Mouse (Mus musculus) liver, embryonic 14.5 days (tissue): Measurements from ENCODE around the gene Mapk13.
A peak's percentile ranks its signal among the peaks of the same experiment; 100 is the strongest.

Source experiments
- CTCF ChIP-seq: IDR thresholded peaks from 2 replicates; pipeline ENCODE4 v1.5.1; 2016; ENCODE audit warnings: antibody characterized with exemption, low read depth, control low read depth
- EP300 ChIP-seq: IDR thresholded peaks from 2 replicates; pipeline ENCODE4 v1.6.1; 2016; ENCODE audit warnings: antibody characterized with exemption, low read depth

- TF ChIP-seq CTCF (peak; percentile 72), EP300 (no peak)
Measured at GRCm38 (mm10) chr17:28776817-28777216, 7.7 kb downstream of the Mapk13 start.
